Mouse (Mus musculus) limb, embryonic 10.5 days (tissue): ENCODE measurements around the gene Xrcc3. TPM values are rescaled to one million over a fixed set of nuclear protein-coding genes. Genes with fewer than 3 reads are reported as not detected.

Experiments
- DNase-seq: peaks from one replicate; pipeline ENCODE4 v3.0.0-alpha.2; 2017; ENCODE audit warnings: low spot score
- H3K27ac ChIP-seq: fragments of 300-500 bp; sonication (generic); 2 replicates; pipeline ENCODE4 v1.5.1; 2016; ENCODE audit warnings: mild to moderate bottlenecking
- H3K27me3 ChIP-seq: fragments of 300-500 bp; sonication (generic); 2 replicates; pipeline ENCODE4 v1.6.1; 2016; ENCODE audit warnings: low read depth, mild to moderate bottlenecking; ENCODE audit not compliant: poor library complexity, severe bottlenecking
- H3K36me3 ChIP-seq: fragments of 300-500 bp; sonication (generic); 2 replicates; pipeline ENCODE4 v1.6.1; 2016; ENCODE audit warnings: mild to moderate bottlenecking, moderate library complexity
- H3K4me1 ChIP-seq: fragments of 300-500 bp; sonication (generic); 2 replicates; pipeline ENCODE4 v1.6.1; 2016
- H3K4me3 ChIP-seq: fragments of 300-500 bp; sonication (generic); 2 replicates; pipeline ENCODE4 v1.5.1; 2016; ENCODE audit warnings: mild to moderate bottlenecking, moderate library complexity
- H3K9me3 ChIP-seq: fragments of 300-500 bp; sonication (generic); replicated peaks from 2 replicates; pipeline ENCODE4 v1.6.1; 2016; ENCODE audit warnings: mild to moderate bottlenecking
- WGBS: fragments of 180-500 bp; shearing (Covaris S2); methylation state at CpG from one replicate; pipeline ENCODE4 v1.1.7; 2016; 5-methylcytosine and 5-hydroxymethylcytosine counted together
- polyA plus RNA-seq: library from polyadenylated mRNA; unstranded; fragments of >200 nt; fragmentation: Nextera tagmentation; extraction: Ambion mirVana; gene quantifications from 2 replicates; pipeline ENCODE4 v1.2.1, GENCODE M21; 2016

Xrcc3 gene
- polyA plus RNA-seq, 1 experiment from 2014 or later = 21.6 TPM

DNA sequence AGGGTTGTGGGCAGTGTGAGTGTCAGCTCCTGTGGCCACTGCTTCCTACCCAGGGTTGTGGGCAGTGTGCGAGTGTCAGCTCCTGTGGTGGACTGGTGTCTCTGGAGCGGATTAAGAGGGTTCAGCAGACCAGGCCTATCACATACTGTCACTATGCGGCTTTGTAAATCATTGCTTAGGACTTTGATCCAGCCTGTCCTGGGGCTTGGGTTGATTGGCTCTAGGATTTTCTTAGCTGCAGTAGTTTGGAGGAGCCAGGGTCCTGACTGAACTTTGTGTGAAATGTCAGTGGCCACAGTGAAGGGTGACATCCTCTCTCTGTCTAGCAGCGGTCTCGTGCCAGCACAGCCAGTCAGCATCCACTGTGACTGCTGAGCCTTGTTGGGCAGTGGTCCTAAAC is 23.6 kb downstream of the Xrcc3 start:
- H3K36me3 ChIP-seq = peaks cover 100% of the 10 kb centered on the region
- H3K9me3 ChIP-seq = no peaks in the 10 kb centered on the region
- WGBS = 92% methylated on average over 5 of the region's 5 CpGs
- no peak for DNase-seq
- no peaks in the 10 kb centered on the region for H3K4me1 ChIP-seq
- H3K4me3 ChIP-seq = no peak overlapping the region
- H3K27ac ChIP-seq = no peak overlapping the region
- H3K27me3 ChIP-seq = no peaks in the 10 kb centered on the region

DNA sequence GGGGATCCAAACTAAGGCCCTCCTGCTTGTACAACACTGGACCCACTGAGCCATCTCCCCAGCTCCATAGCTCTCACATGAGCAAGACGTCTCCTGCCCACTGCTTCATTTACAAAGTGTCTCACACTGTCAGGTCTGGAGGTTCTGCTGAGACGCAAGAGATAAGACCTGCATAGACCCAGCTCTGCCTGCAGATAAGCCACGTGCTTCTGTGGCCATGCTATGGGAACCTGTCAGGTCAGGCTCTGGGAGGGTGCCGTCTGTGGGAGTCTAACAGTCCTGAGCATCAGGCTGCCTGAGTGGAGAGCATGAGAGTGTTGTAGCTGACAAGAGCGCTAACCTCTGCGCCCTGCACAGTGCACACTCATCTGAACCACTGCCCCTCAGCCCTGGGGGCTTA is 26.7 kb downstream of the Xrcc3 start:
- H3K4me1 ChIP-seq = 0 out of 2 replicates have a peak, but pooled peaks cover 3% of the 10 kb centered on the region
- WGBS = 90% methylated on average over 6 of the region's 6 CpGs
- no peaks in the 10 kb centered on the region for H3K9me3 ChIP-seq
- no peak for DNase-seq
- no peak overlapping the region for H3K4me3 ChIP-seq
- H3K36me3 ChIP-seq = peaks cover 99% of the 10 kb centered on the region
- H3K27me3 ChIP-seq = no peaks in the 10 kb centered on the region
- H3K27ac ChIP-seq = no peak overlapping the region

DNA sequence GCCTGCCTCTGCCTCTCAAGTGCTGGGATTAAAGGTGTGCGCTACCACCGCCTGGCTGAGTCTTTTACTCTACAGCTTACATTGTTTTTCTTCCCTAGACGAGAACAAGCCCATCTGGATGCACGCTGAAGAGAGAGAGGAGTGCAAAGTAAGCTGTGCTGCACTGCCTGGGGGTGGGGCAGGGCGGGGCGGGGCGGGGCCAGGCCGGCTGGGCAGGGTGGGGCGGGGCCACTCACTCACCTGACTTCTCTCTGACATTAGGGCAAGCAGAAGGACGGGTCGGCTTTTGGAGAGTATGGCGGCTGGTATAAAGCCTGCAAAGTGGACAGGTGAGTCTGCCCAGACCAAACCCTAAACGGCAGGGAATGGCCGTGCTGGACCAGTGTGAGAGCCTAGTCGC is 28.5 kb downstream of the Xrcc3 start:
- 62% methylated on average over 15 of the region's 15 CpGs for WGBS
- Histone ChIP-seq H3K4me3 (no peak overlapping the region), H3K36me3 (peaks cover 99% of the 10 kb centered on the region), H3K4me1 (0 out of 2 replicates have a peak, but pooled peaks cover 3% of the 10 kb centered on the region), H3K9me3 (no peaks in the 10 kb centered on the region), H3K27ac (no peak overlapping the region), H3K27me3 (no peaks in the 10 kb centered on the region)
- DNase-seq = no peak

- no peaks in the 10 kb centered on the region for H3K9me3 ChIP-seq
- H3K36me3 ChIP-seq = peaks cover 98% of the 10 kb centered on the region
- no peak overlapping the region for H3K4me3 ChIP-seq
- H3K27me3 ChIP-seq = no peaks in the 10 kb centered on the region
- WGBS = 97% methylated on average over 1 of the region's 1 CpGs
- no peak overlapping the region for H3K27ac ChIP-seq
- no peak for DNase-seq
- 0 out of 2 replicates have a peak, but pooled peaks cover 3% of the 10 kb centered on the region for H3K4me1 ChIP-seq
Observed at GRCm38 (mm10) chr12:111779544-111779943, 34.1 kb downstream of the Xrcc3 start.

- Histone ChIP-seq H3K4me1 (0 out of 2 replicates have a peak, but pooled peaks cover 3% of the 10 kb centered on the region), H3K27ac (no peak overlapping the region), H3K36me3 (peaks cover 98% of the 10 kb centered on the region), H3K4me3 (no peak overlapping the region), H3K27me3 (no peaks in the 10 kb centered on the region), H3K9me3 (no peaks in the 10 kb centered on the region)
- no peak for DNase-seq
- 93% methylated on average over 13 of the region's 13 CpGs for WGBS
Observed at GRCm38 (mm10) chr12:111777919-111778318, 35.8 kb downstream of the Xrcc3 start.

GRCm38 (mm10) chr12:111774845-111775244 is 38.8 kb downstream of the Xrcc3 start:
- 84% methylated on average over 15 of the region's 15 CpGs for WGBS
- no peak overlapping the region for H3K27ac ChIP-seq
- H3K36me3 ChIP-seq = peaks cover 86% of the 10 kb centered on the region
- no peak for DNase-seq
- no peaks in the 10 kb centered on the region for H3K9me3 ChIP-seq
- no peaks in the 10 kb centered on the region for H3K27me3 ChIP-seq
- H3K4me1 ChIP-seq = no peaks in the 10 kb centered on the region
- no peak overlapping the region for H3K4me3 ChIP-seq

- Histone ChIP-seq H3K27me3 (no peaks in the 10 kb centered on the region), H3K27ac (no peak overlapping the region), H3K4me3 (no peak overlapping the region), H3K4me1 (peaks cover 6% of the 10 kb centered on the region; the same call in 1 of the 2 replicates), H3K9me3 (no peaks in the 10 kb centered on the region), H3K36me3 (peaks cover 79% of the 10 kb centered on the region)
- DNase-seq = no peak
- WGBS = 90% methylated on average over 16 of the region's 16 CpGs
Observed at GRCm38 (mm10) chr12:111774156-111774555, 39.5 kb downstream of the Xrcc3 start.

- Histone ChIP-seq H3K27ac (no peak overlapping the region), H3K27me3 (no peaks in the 10 kb centered on the region), H3K4me3 (no peak overlapping the region), H3K9me3 (no peaks in the 10 kb centered on the region), H3K36me3 (peaks cover 63% of the 10 kb centered on the region), H3K4me1 (peaks cover 7% of the 10 kb centered on the region; the same call in 1 of the 2 replicates)
- no peak for DNase-seq
- 92% methylated on average over 10 of the region's 10 CpGs for WGBS
Observed at GRCm38 (mm10) chr12:111770651-111771050, 43.0 kb downstream of the Xrcc3 start.

DNA sequence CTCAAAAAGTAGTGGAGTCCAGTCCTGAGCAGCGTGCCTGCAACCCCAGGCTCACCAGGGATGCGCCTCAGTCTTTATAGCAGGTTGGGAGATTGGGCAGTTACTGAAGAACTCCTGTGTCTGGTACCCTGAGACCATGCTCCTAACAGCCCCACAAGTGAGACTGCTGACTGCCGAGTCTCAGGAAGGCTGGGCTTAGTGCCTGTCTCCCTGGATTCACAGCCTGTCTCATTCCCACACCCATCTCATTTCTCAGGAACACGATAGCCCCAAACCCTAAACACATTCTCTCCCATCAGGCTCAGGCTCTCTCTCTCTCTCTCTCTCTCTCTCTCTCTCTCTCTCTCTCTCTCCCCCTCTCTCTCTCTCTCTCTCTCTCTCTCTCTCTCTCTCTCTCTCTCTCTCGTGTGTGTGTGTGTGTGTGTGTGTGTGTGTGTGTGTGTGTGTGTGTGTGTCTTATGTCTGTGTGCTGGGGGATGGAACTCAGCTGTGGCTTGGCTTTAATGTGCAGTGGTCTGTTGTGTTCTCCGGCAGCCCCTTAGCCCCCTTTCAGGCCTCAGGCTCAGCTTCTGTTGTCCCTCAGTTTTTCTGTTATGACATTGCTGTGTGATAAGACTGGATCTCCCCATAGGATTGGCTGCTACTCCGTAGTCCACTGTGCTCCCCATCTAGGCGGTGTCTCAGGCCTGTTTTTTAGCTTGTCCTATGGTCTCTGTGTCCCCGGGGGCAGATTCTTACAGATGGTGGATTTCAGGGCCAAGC is 43.7 kb downstream of the Xrcc3 start:
- H3K27ac ChIP-seq = no peak overlapping the region
- no peak for DNase-seq
- no peaks in the 10 kb centered on the region for H3K27me3 ChIP-seq
- WGBS = 74% methylated on average over 8 of the region's 9 CpGs
- H3K9me3 ChIP-seq = no peaks in the 10 kb centered on the region
- peaks cover 57% of the 10 kb centered on the region for H3K36me3 ChIP-seq
- peaks cover 7% of the 10 kb centered on the region; the same call in 1 of the 2 replicates for H3K4me1 ChIP-seq
- no peak overlapping the region for H3K4me3 ChIP-seq

- Histone ChIP-seq H3K27ac (no peak overlapping the region), H3K27me3 (no peaks in the 10 kb centered on the region), H3K36me3 (peaks cover 50% of the 10 kb centered on the region), H3K9me3 (no peaks in the 10 kb centered on the region), H3K4me3 (no peak overlapping the region), H3K4me1 (peaks cover 7% of the 10 kb centered on the region; the same call in 1 of the 2 replicates)
- 51% methylated on average over 10 of the region's 10 CpGs for WGBS
- DNase-seq = no peak
Observed at GRCm38 (mm10) chr12:111769306-111769705, 44.4 kb downstream of the Xrcc3 start.

- Histone ChIP-seq H3K27ac (no peak overlapping the region), H3K27me3 (no peaks in the 10 kb centered on the region), H3K9me3 (no peaks in the 10 kb centered on the region), H3K36me3 (peaks cover 49% of the 10 kb centered on the region), H3K4me3 (no peak overlapping the region), H3K4me1 (peaks cover 7% of the 10 kb centered on the region; the same call in 1 of the 2 replicates)
- WGBS = 94% methylated on average over 10 of the region's 10 CpGs
- DNase-seq = no peak
Observed at GRCm38 (mm10) chr12:111768322-111768928, 45.2 kb downstream of the Xrcc3 start.

DNA sequence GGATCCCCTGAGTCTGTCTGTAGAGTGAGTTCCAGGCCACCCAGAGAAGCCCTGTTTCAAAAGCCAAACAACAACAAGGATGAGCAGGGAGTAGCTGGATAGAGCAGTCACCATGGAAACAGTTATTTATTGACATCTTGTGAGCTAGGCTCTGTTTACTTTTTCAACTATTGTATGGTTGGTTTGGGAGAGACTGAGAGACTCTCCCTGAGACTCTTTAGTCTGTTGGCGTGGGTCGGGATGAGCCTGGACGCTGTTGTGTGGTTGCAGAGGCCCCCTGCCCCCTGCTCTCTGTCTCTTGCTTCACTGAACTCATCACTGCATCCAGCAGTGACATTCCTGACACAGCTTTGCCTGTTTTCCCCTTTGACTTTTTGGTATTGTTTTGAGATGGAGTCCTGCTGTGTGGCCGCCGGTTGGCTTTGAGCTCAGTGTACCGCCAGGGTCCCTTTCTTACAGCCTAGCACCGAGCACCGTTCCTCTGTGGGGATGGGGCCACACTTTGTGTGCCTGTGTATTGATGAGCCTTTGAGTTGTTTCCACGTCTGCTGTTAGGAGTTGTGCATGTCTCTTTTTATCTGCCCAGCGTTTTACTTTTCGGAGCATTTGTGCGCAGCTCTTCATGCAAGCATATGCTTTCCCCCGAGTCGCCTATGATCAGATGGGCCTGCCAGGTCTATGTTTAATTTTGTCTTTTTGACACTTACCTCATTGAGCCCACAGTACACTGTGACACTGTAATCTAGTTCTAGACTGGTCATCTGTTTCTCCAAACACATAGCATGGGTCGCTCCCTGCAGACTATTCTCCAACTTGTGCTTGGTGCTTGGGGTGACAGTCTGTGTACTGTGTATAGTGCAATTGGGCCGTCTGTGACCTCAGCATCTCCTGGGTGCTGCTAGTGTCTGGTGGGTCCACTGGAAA is 47.1 kb downstream of the Xrcc3 start:
- Histone ChIP-seq H3K27ac (no peak overlapping the region), H3K36me3 (peaks cover 43% of the 10 kb centered on the region), H3K4me3 (no peak overlapping the region), H3K4me1 (peaks cover 7% of the 10 kb centered on the region; the same call in 1 of the 2 replicates), H3K9me3 (no peaks in the 10 kb centered on the region), H3K27me3 (no peaks in the 10 kb centered on the region)
- DNase-seq = no peak
- 66% methylated on average over 16 of the region's 16 CpGs for WGBS
